Mouse (Mus musculus): ENCODE results near the gene Arntl. TPM values are rescaled to one million over a fixed set of nuclear protein-coding genes. Genes with fewer than 3 reads are reported as not detected.

The Arntl gene
- total and polyA plus RNA-seq, 3 experiments: 2.6 to 4.6 (median 3.3) TPM

GRCm38 (mm10) chr7:113201584-113201983 is 5.7 kb upstream of the Arntl start:
- Histone ChIP-seq H3K9me3 (replicated peaks; ENCODE audit: low read length) (peaks cover 2% of the 10 kb centered on the region), H3K79me2 (replicated peaks; ENCODE audit: control insufficient read depth, extremely low read depth, insufficient read depth, poor library complexity, severe bottlenecking) (no peaks in the 10 kb centered on the region), H3K36me3 (replicated peaks in 1 of 2; ENCODE audit: control insufficient read depth in 1 of 2, insufficient read depth in 1 of 2, low read length in 1 of 2) (no peaks in the 10 kb centered on the region), H3K9ac (ENCODE audit: insufficient read depth, low read depth) (no peak overlapping the region), H3K4me2 (ENCODE audit: insufficient read depth, low read depth, poor library complexity, severe bottlenecking) (no peak overlapping the region), H3K4me3 (replicated peaks in 1 of 3; ENCODE audit: low read depth in 2 of 3, low read length in 2 of 3, poor library complexity in 1 of 3) (no peak overlapping the region), H3K27me3 (replicated peaks) (peaks cover 30% of the 10 kb centered on the region), H3K4me1 (ENCODE audit: control insufficient read depth in 1 of 2, insufficient read depth in 2 of 2) (peaks cover 0 to 18% of the 10 kb centered on the region in 2 experiments; a peak in 2 of 4 replicates), H3K27ac (ENCODE audit: insufficient read depth, low read depth) (no peak overlapping the region)
- no peak for DNase-seq (ENCODE audit: extremely low read depth)
- in situ Hi-C loops (cut with MboI; ENCODE audit: low pct_ligation_motif_present, low pct_unique_long_range_greater_than_20kb, low sequenced_read_pairs) (no loop called here), dilution Hi-C loops (cut with MboI; ENCODE audit: extremely low pct_ligation_motif_present, extremely low pct_unique_long_range_greater_than_20kb, low sequenced_read_pairs) (no loop called here)
- no peak for TF ChIP-seq RCOR1 (conservative IDR thresholded peaks at IDR 0.05; ENCODE audit: low read depth, low read length)
- TF ChIP-seq ZC3H11A (IDR thresholded peaks at IDR 0.05; ENCODE audit: low read depth, low read length): no peak
- TF ChIP-seq NRF1 (IDR thresholded peaks at IDR 0.05; ENCODE audit: low read depth, low read length): no peak
- no peak for TF ChIP-seq USF1 (IDR thresholded peaks at IDR 0.05; ENCODE audit: low read depth, low read length)
- TF ChIP-seq ZNF384 (IDR thresholded peaks at IDR 0.05; ENCODE audit: low read depth, low read length): no peak
- TF ChIP-seq RAD21 (IDR thresholded peaks at IDR 0.05; ENCODE audit: low read depth, low read length): no peak
- TF ChIP-seq EP300 (IDR thresholded peaks at IDR 0.05; ENCODE audit: low read length): no peak
- TF ChIP-seq ZMIZ1 (IDR thresholded peaks at IDR 0.05; ENCODE audit: low read depth, low read length): no peak
- TF ChIP-seq MAX (IDR thresholded peaks at IDR 0.05; ENCODE audit: low read length): no peak
- no peak for TF ChIP-seq SMC3 (IDR thresholded peaks at IDR 0.05; ENCODE audit: low read depth, low read length)
- TF ChIP-seq CTCF (conservative IDR thresholded peaks at IDR 0.05 in 1 of 2, IDR thresholded peaks at IDR 0.05 in 1 of 2; ENCODE audit: low read depth in 2 of 2, low read length in 2 of 2): no peak
- TF ChIP-seq MAZ (IDR thresholded peaks at IDR 0.05; ENCODE audit: low read depth, low read length): no peak
- TF ChIP-seq ELF1 (IDR thresholded peaks at IDR 0.05; ENCODE audit: low read depth, low read length): no peak
- TF ChIP-seq ETS1 (conservative IDR thresholded peaks at IDR 0.05; ENCODE audit: low read depth, low read length): no peak
- no peak for TF ChIP-seq POLR2A (IDR thresholded peaks at IDR 0.05; ENCODE audit: low read depth, low read length)
- TF ChIP-seq BHLHE40 (IDR thresholded peaks at IDR 0.05; ENCODE audit: low read depth, low read length): no peak
- no peak for TF ChIP-seq PAX5 (IDR thresholded peaks at IDR 0.05; ENCODE audit: low read length)

GRCm38 (mm10) chr7:113207471-113208387 is 464 bp downstream of the Arntl start:
- DNase-seq (ENCODE audit: extremely low read depth): no peak
- Histone ChIP-seq H3K27me3 (replicated peaks) (peaks cover 38% of the 10 kb centered on the region), H3K4me3 (replicated peaks in 1 of 3; ENCODE audit: low read depth in 2 of 3, low read length in 2 of 3, poor library complexity in 1 of 3) (peak overlapping the region; percentile 47 to 75 (median 74)), H3K9me3 (replicated peaks; ENCODE audit: low read length) (peaks cover 2% of the 10 kb centered on the region), H3K4me2 (ENCODE audit: insufficient read depth, low read depth, poor library complexity, severe bottlenecking) (peak overlapping the region; percentile 59), H3K9ac (ENCODE audit: insufficient read depth, low read depth) (peak overlapping the region; percentile 58), H3K79me2 (replicated peaks; ENCODE audit: control insufficient read depth, extremely low read depth, insufficient read depth, poor library complexity, severe bottlenecking) (no peaks in the 10 kb centered on the region), H3K36me3 (replicated peaks in 1 of 2; ENCODE audit: control insufficient read depth in 1 of 2, insufficient read depth in 1 of 2, low read length in 1 of 2) (no peaks in the 10 kb centered on the region), H3K4me1 (ENCODE audit: control insufficient read depth in 1 of 2, insufficient read depth in 2 of 2) (peaks cover 9 to 25% of the 10 kb centered on the region in 2 experiments), H3K27ac (ENCODE audit: insufficient read depth, low read depth) (no peak overlapping the region)
- dilution Hi-C loops (cut with MboI; ENCODE audit: extremely low pct_ligation_motif_present, extremely low pct_unique_long_range_greater_than_20kb, low sequenced_read_pairs) (no loop called here), in situ Hi-C loops (cut with MboI; ENCODE audit: low pct_ligation_motif_present, low pct_unique_long_range_greater_than_20kb, low sequenced_read_pairs) (no loop called here)
- TF ChIP-seq NRF1 (IDR thresholded peaks at IDR 0.05; ENCODE audit: low read depth, low read length) (no peak), SIN3A (IDR thresholded peaks at IDR 0.05; ENCODE audit: low read length) (peak; percentile 59; the same call in 1 of the 2 replicates), CHD2 (IDR thresholded peaks at IDR 0.05; ENCODE audit: low read length) (0 out of 2 replicates have a peak, but pooled peaks have one; percentile 42), ZMIZ1 (IDR thresholded peaks at IDR 0.05; ENCODE audit: low read depth, low read length) (no peak)
